Mouse (Mus musculus): ENCODE data around the gene Prr11. TPM values are rescaled to one million over a fixed set of nuclear protein-coding genes. Genes with fewer than 3 reads are reported as not detected.

Gene Prr11
- polyA plus RNA-seq (2012; rRNA removed), result 3.2 and 3.7 TPM in 2 replicates

GRCm38 (mm10) chr11:87108409-87108754 lies at the start of gene Prr11:
Gene Prr11, minus strand, starts transcription at chr11:87108708.

GRCm38 (mm10) chr11:87126824-87127816 lies 18.6 kb upstream of the Prr11 start, which contains the start of gene Trim37:
Gene Trim37, plus strand, starts transcription at chr11:87127077.

DNA sequence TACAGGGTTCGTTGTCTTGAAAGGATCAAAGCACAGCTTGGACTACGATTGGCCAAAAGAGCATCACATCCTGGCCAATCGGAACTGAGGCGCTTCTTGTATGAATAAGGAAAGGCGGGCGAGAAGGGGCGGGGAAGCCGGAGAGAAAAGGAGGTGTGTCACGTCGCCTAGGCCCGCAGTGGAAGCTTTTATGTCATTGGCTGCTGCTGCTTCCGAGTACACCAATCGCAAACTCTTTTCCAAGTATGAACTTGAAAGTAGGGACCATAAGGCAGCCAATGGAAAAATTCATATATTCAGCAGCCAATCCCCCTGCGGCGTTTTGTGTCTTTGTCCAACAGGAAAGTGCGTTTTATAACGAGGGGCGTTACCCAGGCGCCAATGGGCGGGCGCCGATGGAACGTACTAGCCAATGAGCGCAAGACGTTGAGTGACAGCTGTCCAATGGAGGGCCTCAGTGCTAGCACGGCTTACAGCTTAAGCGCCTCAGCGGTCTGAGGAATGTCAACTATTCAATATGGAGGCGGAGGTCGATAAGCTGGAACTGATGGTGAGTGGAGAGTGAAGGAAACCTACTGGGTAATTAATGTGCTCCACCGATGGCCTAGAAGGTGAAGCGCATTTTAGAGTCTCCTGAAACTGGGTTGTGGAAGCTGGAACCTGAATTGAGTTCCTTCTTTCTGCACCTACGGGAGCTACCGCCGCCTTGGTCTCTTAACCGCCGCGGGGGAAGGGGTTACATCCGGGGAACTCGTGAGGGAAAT lies 429 bp upstream of the Prr11 start, which contains the start of gene Ska2:
Gene Ska2 (plus strand): TSS at position 480 of the 764 bp plus-strand sequence.

DNA sequence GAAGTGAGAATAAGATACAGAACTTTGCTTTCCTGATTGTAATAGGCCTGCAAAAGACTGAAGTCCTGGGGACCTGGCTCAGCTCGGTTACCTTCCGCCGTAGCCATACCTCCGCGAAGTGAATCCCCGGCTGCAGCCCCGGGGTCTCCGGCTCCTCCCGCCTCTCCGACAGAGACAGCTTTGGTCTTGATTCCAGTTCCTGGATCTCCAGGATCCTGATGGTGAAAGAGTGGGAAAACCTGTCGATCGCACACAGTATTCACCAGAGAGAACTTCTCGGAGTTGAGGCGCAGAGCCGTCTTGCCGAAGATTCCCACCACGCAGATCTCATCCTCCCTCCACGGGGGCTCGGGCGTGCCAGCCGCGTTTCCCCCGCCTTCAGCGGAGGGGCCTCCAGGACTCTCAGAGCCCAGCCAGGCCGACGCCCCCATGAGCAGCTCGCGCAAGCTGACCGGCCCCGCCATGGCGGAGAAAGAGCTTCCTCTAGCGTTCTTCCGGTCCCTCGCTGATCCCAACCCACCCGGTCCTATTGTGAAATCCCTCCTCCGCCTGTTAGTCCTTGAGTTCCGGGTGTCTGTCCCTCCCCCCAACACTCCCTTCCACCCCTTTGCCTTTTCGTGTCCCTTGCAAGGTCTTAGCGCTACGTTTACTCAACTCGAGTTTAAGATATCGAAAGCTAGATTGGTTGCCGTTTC lies 22.1 kb downstream of the Prr11 start, which contains the start of gene Smg8:
Gene Smg8 (minus strand): TSS at position 485 of the 695 bp plus-strand sequence.

DNA sequence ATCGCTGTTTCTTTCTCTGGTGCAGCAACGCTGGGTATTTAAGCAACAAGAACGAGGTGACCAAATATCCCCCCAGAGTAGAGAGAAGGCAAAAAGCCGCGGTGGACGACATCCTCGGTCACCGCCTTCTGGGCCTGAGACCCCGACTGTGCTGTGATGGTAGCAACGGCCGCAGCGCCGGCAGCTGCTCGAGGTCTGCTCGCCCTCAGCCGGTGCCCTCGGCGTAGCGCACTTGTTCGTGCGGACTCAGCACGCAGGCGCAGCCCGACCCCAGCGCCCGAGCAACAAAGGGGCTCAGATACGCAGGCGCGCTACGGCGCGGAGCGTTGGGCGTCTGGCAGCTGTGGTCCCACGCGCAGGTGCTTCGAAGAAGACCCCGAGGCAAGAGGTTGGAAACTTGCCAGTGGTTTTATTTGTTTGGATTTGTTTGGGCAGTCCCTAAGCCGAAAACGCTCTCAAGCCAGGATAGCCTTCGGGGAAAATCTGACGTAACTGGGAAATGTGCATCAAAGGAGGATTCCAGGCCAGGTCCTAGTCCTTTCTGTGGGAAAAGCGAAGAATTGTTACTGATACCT lies 34.6 kb downstream of the Prr11 start, which contains the start of gene Gdpd1:
Gene Gdpd1 (minus strand): TSS at position 197 of the 575 bp plus-strand sequence.

Other genes starting within 250 kb of the Prr11 start
- 5.2 and 5.8 TPM in 2 replicates for gene Ypel2, start 115.0 kb downstream of the Prr11 start, polyA plus RNA-seq (2012; rRNA removed)
- 76.3 and 77.6 TPM in 2 replicates for gene Gdpd1, start 34.6 kb downstream of the Prr11 start, polyA plus RNA-seq (2012; rRNA removed)
- 18.3 and 18.8 TPM in 2 replicates for gene Smg8, start 21.9 kb downstream of the Prr11 start, polyA plus RNA-seq (2012; rRNA removed)
- 39.4 and 41.0 TPM in 2 replicates for gene Ska2, start 526 bp upstream of the Prr11 start, polyA plus RNA-seq (2012; rRNA removed)
- gene Trim37, start 18.4 kb upstream of the Prr11 start, polyA plus RNA-seq (2012; rRNA removed), result 55.6 and 56.1 TPM in 2 replicates